Mouse (Mus musculus) CH12.LX (cell line): ENCODE data around the gene Rerg. TPM values are rescaled to one million over a fixed set of nuclear protein-coding genes. Genes with fewer than 3 reads are reported as not detected.

Experiments used
- DNase-seq: peaks from one replicate; pipeline ENCODE4 v3.0.0-alpha.2; 2013; ENCODE audit errors: extremely low read depth
- H3K27ac ChIP-seq: 2 replicates; pipeline ENCODE4 v1.5.1; 2012; ENCODE audit warnings: low read depth, mild to moderate bottlenecking, control low read depth, moderate library complexity; ENCODE audit not compliant: insufficient read depth
- H3K27me3 ChIP-seq: replicated peaks from 2 replicates; pipeline ENCODE3; 2012; ENCODE audit warnings: inconsistent platforms
- H3K36me3 ChIP-seq, 2 experiments: replicated peaks in 1 of 2; 2 replicates each; pipeline versions ENCODE3 to v1.6.1; 2012; ENCODE audit warnings: inconsistent platforms in 1 of 2, low read length in 1 of 2, mild to moderate bottlenecking in 1 of 2, mixed read lengths in 1 of 2, moderate library complexity in 1 of 2; ENCODE audit not compliant: control insufficient read depth in 1 of 2, insufficient read depth in 1 of 2
- H3K4me1 ChIP-seq, 2 experiments: 2 replicates each; pipeline ENCODE4 v1.6.1; 2012; ENCODE audit warnings: inconsistent platforms in 1 of 2, moderate library complexity in 1 of 2; ENCODE audit not compliant: insufficient read depth in 2 of 2, control insufficient read depth in 1 of 2
- H3K4me2 ChIP-seq: 2 replicates; pipeline ENCODE4 v1.6.1; 2012; ENCODE audit warnings: low read depth, mild to moderate bottlenecking, control low read depth; ENCODE audit not compliant: poor library complexity, insufficient read depth, severe bottlenecking
- H3K4me3 ChIP-seq, 3 experiments: fragments of 150-350 bp in 1 of 3; sonication (generic) in 1 of 3; replicated peaks in 1 of 3; 2 replicates each; pipeline versions ENCODE3 to v1.5.1; 2011 to 2012; ENCODE audit warnings: low read depth in 2 of 3, low read length in 2 of 3, mild to moderate bottlenecking in 2 of 3, moderate library complexity in 2 of 3, control low read depth in 1 of 3, improper control_type of control experiment in 1 of 3, inconsistent platforms in 1 of 3, mixed read lengths in 1 of 3; ENCODE audit not compliant: poor library complexity in 1 of 3
- H3K79me2 ChIP-seq: replicated peaks from 2 replicates; pipeline ENCODE4 v1.6.1; 2012; ENCODE audit warnings: mild to moderate bottlenecking, moderate library complexity; ENCODE audit not compliant: control insufficient read depth, poor library complexity, insufficient read depth, severe bottlenecking; ENCODE audit errors: extremely low read depth
- H3K9ac ChIP-seq: 2 replicates; pipeline ENCODE4 v1.6.1; 2012; ENCODE audit warnings: low read depth, mild to moderate bottlenecking, control low read depth, moderate library complexity; ENCODE audit not compliant: insufficient read depth
- H3K9me3 ChIP-seq: replicated peaks from 2 replicates; pipeline ENCODE3; 2012; ENCODE audit warnings: low read length, inconsistent platforms, mixed read lengths
- BHLHE40 ChIP-seq: IDR thresholded peaks from 2 replicates; pipeline ENCODE4 v1.6.1; 2011; ENCODE audit warnings: mild to moderate bottlenecking, low read depth, low read length, improper control_type of control experiment
- CHD1 ChIP-seq: IDR thresholded peaks from 2 replicates; pipeline ENCODE4 v1.6.1; 2012; ENCODE audit warnings: low read depth, low read length, improper control_type of control experiment, inconsistent platforms
- CHD2 ChIP-seq: IDR thresholded peaks from 2 replicates; pipeline ENCODE4 v1.6.1; 2011; ENCODE audit warnings: low read length, improper control_type of control experiment
- CTCF ChIP-seq, 2 experiments: IDR thresholded peaks in 1 of 2; conservative IDR thresholded peaks in 1 of 2; 2 replicates each; pipeline ENCODE4 v1.5.1; 2011 to 2012; ENCODE audit warnings: low read depth in 2 of 2, low read length in 2 of 2, improper control_type of control experiment in 1 of 2, inconsistent platforms in 1 of 2, mild to moderate bottlenecking in 1 of 2, moderate library complexity in 1 of 2
- ELF1 ChIP-seq: IDR thresholded peaks from 2 replicates; pipeline ENCODE4 v1.6.1; 2014; ENCODE audit warnings: low read depth, mild to moderate bottlenecking, inconsistent platforms, low read length, improper control_type of control experiment
- EP300 ChIP-seq: IDR thresholded peaks from 2 replicates; pipeline ENCODE4 v1.6.1; 2011; ENCODE audit warnings: low read length, improper control_type of control experiment
- GABPA ChIP-seq: IDR thresholded peaks from 2 replicates; pipeline ENCODE4 v1.6.1; 2012; ENCODE audit warnings: low read depth, low read length, improper control_type of control experiment, inconsistent platforms; ENCODE audit not compliant: insufficient replicate concordance
- HCFC1 ChIP-seq: IDR thresholded peaks from 2 replicates; pipeline ENCODE4 v1.6.1; 2012; ENCODE audit warnings: low read depth, mild to moderate bottlenecking, inconsistent platforms, low read length, improper control_type of control experiment
- JUND ChIP-seq: conservative IDR thresholded peaks from 2 replicates; pipeline ENCODE4 v1.6.1; 2011; ENCODE audit warnings: low read depth, low read length, improper control_type of control experiment
- MEF2A ChIP-seq: IDR thresholded peaks from 2 replicates; pipeline ENCODE4 v1.6.1; 2014; ENCODE audit warnings: low read depth, mild to moderate bottlenecking, inconsistent platforms, low read length, improper control_type of control experiment, borderline replicate concordance
- MXI1 ChIP-seq: IDR thresholded peaks from 2 replicates; pipeline ENCODE4 v1.6.1; 2011; ENCODE audit warnings: mild to moderate bottlenecking, low read depth, low read length, improper control_type of control experiment
- POLR2A ChIP-seq: IDR thresholded peaks from 2 replicates; pipeline ENCODE4 v1.6.1; 2011; ENCODE audit warnings: low read depth, mild to moderate bottlenecking, improper control_type of control experiment, low read length
- POLR2AphosphoS2 ChIP-seq: IDR thresholded peaks from 2 replicates; pipeline ENCODE4 v1.6.1; 2011; ENCODE audit warnings: low read depth, low read length, improper control_type of control experiment
- SIN3A ChIP-seq: IDR thresholded peaks from 2 replicates; pipeline ENCODE4 v1.6.1; 2012; ENCODE audit warnings: low read length, improper control_type of control experiment, inconsistent platforms
- TCF12 ChIP-seq: IDR thresholded peaks from 2 replicates; pipeline ENCODE4 v1.6.1; 2014; ENCODE audit warnings: low read depth, mild to moderate bottlenecking, inconsistent platforms, low read length, improper control_type of control experiment
- UBTF ChIP-seq: IDR thresholded peaks from 2 replicates; pipeline ENCODE4 v1.6.1; 2012; ENCODE audit warnings: low read depth, mild to moderate bottlenecking, inconsistent platforms, low read length, improper control_type of control experiment, moderate library complexity
- dilution Hi-C: fragments of 300-500 bp; cut with MboI; formaldehyde crosslinking; loops from 2 replicates; pipeline ENCODE4 v1.14.3; 2020; ENCODE audit warnings: low sequenced_read_pairs; ENCODE audit not compliant: extremely low pct_unique_long_range_greater_than_20kb, extremely low pct_ligation_motif_present
- in situ Hi-C: fragments of 300-500 bp; cut with MboI; formaldehyde crosslinking; loops from 3 replicates; pipeline ENCODE4 v1.14.3; 2019; ENCODE audit warnings: low sequenced_read_pairs, low pct_ligation_motif_present, low pct_unique_long_range_greater_than_20kb, mixed read lengths
- polyA plus RNA-seq: library from polyadenylated mRNA; unstranded; fragments of >175 nt; gene quantifications from 2 replicates; pipeline ENCODE4 v1.2.1, GENCODE M21; 2012; ENCODE audit warnings: low read depth; ENCODE audit not compliant: insufficient read length
- total RNA-seq, 2 experiments: library from RNA; depleted of rRNA; stranded (reverse); fragments of 300-350 nt in 1 of 2; fragments of >200 nt in 1 of 2; gene quantifications; 2 replicates each; pipeline ENCODE4 v1.2.3; 2012 to 2014

Gene Rerg
- total and polyA plus RNA-seq, 3 experiments, result not detected

DNA sequence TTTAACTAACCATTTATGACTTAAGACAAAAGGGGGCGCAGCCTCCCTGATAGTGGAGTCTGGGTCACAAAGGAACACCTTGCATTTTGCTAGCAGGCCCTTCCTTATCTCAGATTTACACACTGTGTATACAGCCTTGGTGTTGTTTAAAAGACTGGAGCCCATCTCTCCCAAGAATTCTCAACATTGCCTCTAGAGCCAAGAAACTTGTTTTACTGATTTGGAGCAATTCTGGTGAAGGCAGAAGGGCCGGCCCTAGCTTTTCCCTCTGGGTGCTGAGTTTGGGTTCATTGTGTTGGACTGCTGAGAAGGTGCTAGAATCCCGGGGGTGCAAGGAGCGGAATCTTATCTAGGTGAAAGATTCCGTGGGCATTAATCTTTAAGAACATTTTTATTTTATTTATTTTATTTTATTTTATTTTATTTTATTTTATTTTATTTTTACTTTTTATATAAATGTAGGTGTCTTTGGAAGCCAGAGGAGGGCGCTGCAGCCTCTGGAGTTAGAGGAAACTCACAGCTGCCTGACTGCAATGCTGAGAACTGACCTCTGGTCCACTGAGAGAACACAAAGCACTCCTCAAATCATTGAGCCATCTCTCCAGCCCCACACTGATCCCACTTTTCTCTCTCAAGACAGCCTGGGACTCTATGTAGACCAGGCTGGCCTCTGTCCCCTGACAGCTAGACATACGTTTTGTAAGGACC, 26.3 kb downstream of the Rerg start:
- in situ Hi-C loops, result no loop called here
- Histone ChIP-seq H3K9me3 (no peaks in the 10 kb centered on the region), H3K36me3 (no peaks in the 10 kb centered on the region), H3K9ac (no peak overlapping the region), H3K79me2 (no peaks in the 10 kb centered on the region), H3K4me3 (no peak overlapping the region), H3K27ac (no peak overlapping the region), H3K4me2 (no peak overlapping the region), H3K4me1 (no peaks in the 10 kb centered on the region), H3K27me3 (no peaks in the 10 kb centered on the region)
- DNase-seq, result no peak
- TF ChIP-seq TCF12 (no peak), CTCF (conservative IDR thresholded peaks at IDR 0.05 in 1 of 2, IDR thresholded peaks at IDR 0.05 in 1 of 2; ENCODE audit: low read depth in 2 of 2, low read length in 2 of 2) (peak in 1 of 2 experiments; percentile 27; a peak in 1 of 4 replicates), UBTF (no peak), HCFC1 (no peak), GABPA (no peak), BHLHE40 (no peak), JUND (no peak)
- dilution Hi-C loops, result no loop called here

DNA sequence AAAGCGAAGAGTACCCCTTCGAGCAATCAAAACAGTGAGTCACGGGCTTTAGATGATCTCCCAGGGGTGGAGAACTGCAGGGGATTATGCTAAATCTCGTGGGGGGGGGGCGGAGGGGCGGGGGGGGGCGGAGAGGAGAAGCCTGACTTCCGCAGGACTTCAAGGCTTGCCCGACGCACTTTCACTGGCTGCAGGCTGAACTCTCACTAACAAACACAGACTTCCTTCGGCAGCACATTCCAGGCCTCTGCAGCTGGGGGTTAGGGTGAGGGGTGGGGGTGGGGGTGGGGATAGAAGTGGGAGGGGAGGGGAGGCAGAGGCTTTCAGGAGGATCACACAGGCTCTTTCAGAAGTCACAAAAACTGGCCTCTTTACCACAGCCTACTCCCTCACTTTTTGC, 27.5 kb downstream of the Rerg start:
- H3K4me1 ChIP-seq, result no peaks in the 10 kb centered on the region
- H3K27ac ChIP-seq, result no peak overlapping the region
- DNase-seq, result no peak
- no peak for TF ChIP-seq HCFC1
- TF ChIP-seq TCF12, result no peak
- no peak for TF ChIP-seq CTCF (conservative IDR thresholded peaks at IDR 0.05 in 1 of 2, IDR thresholded peaks at IDR 0.05 in 1 of 2; ENCODE audit: low read depth in 2 of 2, low read length in 2 of 2)
- no peak for TF ChIP-seq UBTF
- no peak for TF ChIP-seq POLR2A
- no peak for TF ChIP-seq BHLHE40
- no peak for TF ChIP-seq EP300
- in situ Hi-C loops (no loop called here), dilution Hi-C loops (no loop called here)
- no peaks in the 10 kb centered on the region for H3K36me3 ChIP-seq
- H3K9ac ChIP-seq, result no peak overlapping the region
- no peaks in the 10 kb centered on the region for H3K9me3 ChIP-seq
- no peak overlapping the region for H3K4me3 ChIP-seq
- H3K27me3 ChIP-seq, result no peaks in the 10 kb centered on the region
- H3K79me2 ChIP-seq, result no peaks in the 10 kb centered on the region
- peak overlapping the region; percentile 55 for H3K4me2 ChIP-seq

DNA sequence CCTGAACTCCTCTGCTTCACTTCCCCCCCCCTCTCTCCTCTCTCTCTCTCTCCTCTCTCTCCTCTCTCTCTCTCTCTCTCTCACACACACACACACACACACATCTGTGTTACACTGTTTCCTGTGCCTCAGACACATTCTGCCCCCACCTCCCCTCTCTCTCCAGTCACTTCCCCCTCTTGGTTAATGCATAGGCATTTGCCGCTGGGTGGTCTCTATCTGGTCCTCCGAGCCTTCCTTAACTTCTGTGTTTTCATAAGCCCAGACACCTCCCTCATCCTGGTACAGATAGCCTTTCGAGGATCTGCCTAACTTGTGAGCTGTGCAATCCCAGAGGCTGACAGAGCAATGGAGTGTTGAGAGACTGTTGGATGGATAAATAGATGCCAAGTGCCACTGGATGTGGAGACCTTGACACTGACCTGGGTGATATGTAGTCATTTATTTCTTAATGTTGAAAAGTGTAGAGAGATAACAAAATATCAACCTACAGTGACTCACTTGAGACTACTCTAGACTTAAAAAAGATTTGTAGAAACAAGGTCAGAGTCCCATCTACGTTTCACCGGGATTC, 29.0 kb downstream of the Rerg start:
- Histone ChIP-seq H3K27ac (no peak overlapping the region), H3K79me2 (no peaks in the 10 kb centered on the region), H3K4me3 (no peak overlapping the region), H3K9me3 (no peaks in the 10 kb centered on the region), H3K4me2 (no peak overlapping the region), H3K4me1 (peaks cover 0 to under 1% of the 10 kb centered on the region in 2 experiments; a peak in 1 of 4 replicates), H3K36me3 (no peaks in the 10 kb centered on the region), H3K27me3 (no peaks in the 10 kb centered on the region), H3K9ac (no peak overlapping the region)
- in situ Hi-C loops, result no loop called here
- TF ChIP-seq TCF12 (no peak), POLR2AphosphoS2 (no peak), CHD1 (no peak), SIN3A (no peak), ELF1 (no peak), EP300 (no peak), JUND (no peak), CHD2 (no peak), MEF2A (no peak), UBTF (no peak), MXI1 (no peak)
- no peak for DNase-seq
- dilution Hi-C loops, result no loop called here
